Mouse (Mus musculus) thymus, postnatal 10 days (tissue): ENCODE results near the gene Smg8.

Experiments used
- DNase-seq, 2 experiments: peaks; one replicate each; pipeline ENCODE4 v3.0.0; 2021; ENCODE audit warnings: low spot score in 2 of 2

Gene Smg8

GRCm38 (mm10) chr11:87046968-87047367 lies 39.6 kb downstream of the Smg8 start:
- DNase-seq = no peak

DNA sequence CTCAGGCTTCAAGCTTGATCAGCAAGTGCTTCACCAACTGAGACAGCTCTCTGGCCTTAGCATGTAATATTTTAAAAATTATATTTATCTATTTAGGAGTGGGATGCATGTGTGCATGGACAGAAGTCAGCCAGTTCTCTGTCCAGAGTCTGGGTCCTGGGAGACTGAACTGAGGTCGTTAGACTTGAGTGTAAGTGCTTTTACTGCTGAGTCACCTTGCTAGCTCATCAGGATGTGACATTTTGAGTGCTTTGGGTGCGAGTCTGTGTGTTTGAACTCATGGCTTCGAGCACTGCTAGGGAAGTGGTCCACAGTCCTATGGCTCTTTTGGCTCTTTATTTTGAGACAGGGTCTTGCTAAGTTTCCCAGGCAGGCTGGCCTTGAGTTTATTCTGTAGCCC lies 43.5 kb downstream of the Smg8 start:
- no peak for DNase-seq

GRCm38 (mm10) chr11:87039307-87039963 lies 47.1 kb downstream of the Smg8 start:
- DNase-seq = no peak

DNA sequence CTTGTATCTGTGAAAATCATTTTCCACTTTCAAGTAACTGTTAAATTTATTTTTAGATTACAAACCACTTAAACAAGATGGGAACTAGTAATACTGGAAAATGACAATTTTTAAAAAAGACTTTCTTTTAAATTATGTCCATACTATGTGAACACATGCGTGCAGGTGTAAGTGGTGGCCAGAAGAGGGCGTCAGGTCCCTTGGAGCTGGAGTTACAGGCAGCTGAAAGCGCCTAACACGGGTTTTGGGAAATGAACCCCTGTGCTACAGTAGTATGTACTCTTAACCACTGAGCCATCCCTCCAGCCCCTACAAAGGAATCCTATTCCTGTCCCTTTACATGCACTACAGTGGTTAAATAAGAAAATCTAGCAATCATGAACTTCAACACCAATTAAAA lies 50.4 kb downstream of the Smg8 start:
- DNase-seq = peak in 1 of 2 experiments; percentile 16

- no peak for DNase-seq
Observed at GRCm38 (mm10) chr11:87028212-87028611, 58.4 kb downstream of the Smg8 start.
